Mouse (Mus musculus) thymus, adult 2 months (tissue): ENCODE data around the gene Nt5c2.

ENCODE experiments used
- CTCF ChIP-seq: fragments of 200-500 bp; IDR thresholded peaks from 2 replicates; pipeline ENCODE4 v1.5.1; 2012; ENCODE audit warnings: mild to moderate bottlenecking, control low read depth, low read length, moderate library complexity, borderline replicate concordance; ENCODE audit not compliant: control insufficient read depth, poor library complexity, insufficient read depth; ENCODE audit errors: extremely low read depth
- POLR2A ChIP-seq: fragments of 200-500 bp; IDR thresholded peaks from 2 replicates; pipeline ENCODE4 v1.6.1; 2012; ENCODE audit warnings: mild to moderate bottlenecking, low read length, control low read depth, moderate library complexity; ENCODE audit not compliant: control insufficient read depth, poor library complexity, insufficient read depth; ENCODE audit errors: extremely low read depth

GRCm38 (mm10) chr19:46960101-46961046, 54.6 kb downstream of the Nt5c2 start:
- no peak for TF ChIP-seq POLR2A
- no peak for TF ChIP-seq CTCF
